Mouse (Mus musculus): ENCODE measurements around the gene Col6a6.

Col6a6 gene

DNA sequence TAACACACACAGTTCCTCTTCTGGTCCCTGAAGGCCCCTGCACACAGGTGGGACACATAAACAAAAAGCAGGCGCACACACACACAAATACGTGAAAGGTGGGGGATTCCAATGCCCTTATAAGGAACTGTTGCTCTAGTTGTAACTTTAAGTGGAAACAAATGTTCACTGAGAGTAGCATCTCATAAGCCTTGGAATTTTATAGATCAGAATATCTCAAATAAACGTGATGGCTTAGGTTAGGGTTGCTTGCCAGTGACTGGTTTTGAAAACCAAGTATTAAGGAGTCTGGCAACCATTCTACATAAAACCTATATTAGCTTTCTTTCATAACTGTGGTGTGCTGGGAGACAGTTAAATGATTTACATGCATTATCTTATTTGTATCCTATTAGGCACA lies 64.3 kb downstream of the Col6a6 start:
- ChIA-PET POLR2A (no interaction called here), CTCF (no interaction called here)

DNA sequence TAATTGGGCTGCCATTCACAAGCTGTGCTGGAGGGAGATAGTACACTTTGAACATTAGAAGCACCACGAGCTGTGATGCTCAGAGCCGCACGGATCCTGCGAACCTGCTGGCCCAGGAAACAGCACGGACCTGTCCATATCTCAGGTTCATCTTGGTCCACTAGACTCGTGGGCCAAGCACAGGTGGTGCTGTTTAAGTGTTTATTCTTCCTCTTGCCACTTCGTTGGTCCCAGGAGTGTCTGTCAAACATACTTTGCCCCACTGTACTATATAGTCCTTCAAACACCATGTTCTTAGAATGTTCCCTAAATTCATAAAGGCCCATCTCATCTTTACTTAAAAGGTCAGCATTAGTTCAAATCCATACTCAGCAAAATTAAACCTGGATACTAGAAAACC lies 65.7 kb downstream of the Col6a6 start:
- ChIA-PET CTCF (no interaction called here), POLR2A (no interaction called here)

DNA sequence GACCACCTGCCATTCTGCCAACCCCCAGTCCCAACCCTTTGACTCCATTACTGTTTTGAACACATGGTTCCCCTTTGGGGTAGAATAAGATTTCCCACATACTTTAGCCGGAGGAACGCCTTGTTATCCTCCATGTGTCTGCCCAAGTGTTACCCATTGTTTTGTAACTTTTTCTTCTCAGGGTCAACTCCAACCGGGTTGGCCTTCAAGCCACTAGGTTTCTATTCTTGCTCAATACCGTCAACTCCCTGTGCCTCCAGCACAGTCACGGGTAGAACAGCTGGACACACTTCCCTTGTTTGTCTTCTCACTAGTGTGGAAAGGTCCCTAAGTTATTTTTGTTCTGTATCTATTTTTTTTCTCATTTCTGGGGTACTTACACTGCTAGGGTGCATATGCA lies 69.1 kb downstream of the Col6a6 start:
- ChIA-PET POLR2A (no interaction called here), CTCF (no interaction called here)

DNA sequence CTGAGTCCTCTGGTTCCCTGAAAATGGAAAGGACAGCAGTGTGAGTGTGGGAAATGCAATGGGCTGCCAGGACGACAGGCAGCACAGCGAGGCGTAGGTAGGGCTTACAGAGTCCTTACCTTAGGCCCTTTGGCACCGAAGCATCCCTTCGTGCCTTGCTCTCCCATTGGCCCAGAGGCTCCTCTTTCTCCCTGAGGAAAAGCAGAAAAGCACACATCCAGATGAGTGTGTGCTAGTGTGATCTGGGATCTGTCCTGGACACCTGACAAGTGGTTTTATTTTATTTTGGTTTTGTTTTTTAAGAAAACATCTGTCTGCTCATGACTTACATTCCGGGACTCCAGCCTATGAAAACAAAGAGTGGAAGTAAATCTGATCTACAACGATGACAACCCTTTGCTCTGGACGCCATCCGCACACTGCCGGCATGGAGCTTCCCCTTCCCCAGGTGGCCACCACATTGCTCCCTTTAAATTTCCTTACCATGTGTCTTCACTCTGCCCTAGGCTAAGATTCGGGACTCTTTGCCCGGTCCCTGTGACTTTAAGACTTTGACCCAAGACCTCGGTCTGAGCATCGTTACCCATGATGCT lies 69.7 kb downstream of the Col6a6 start:
- CTCF ChIA-PET: no interaction called here

DNA sequence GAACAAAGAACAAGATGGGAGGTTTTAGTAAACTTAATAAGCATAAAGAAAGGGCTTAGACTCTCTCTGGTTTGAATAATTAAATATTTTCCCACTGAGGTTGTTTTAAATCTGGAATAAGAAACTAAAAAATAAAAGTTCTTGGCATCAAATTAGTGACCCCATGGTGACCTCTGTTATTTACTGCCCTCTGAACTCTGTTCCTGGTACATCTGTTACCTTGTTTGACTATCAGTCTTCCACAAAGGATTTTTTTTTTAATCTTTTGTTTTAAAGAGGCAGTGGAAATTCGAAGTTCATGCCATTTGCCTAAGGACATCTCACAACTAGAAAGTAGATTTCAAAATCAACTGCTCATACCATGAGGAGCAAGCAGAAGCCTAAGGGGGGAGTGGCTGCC lies 73.7 kb downstream of the Col6a6 start:
- POLR2A ChIA-PET: interaction anchor here in 1 of 4 experiments (0.7 kb wide), 2 partner anchors 9 to 99 kb away, joined by 3 to 4 read pairs; no protein-coding TSS in a partner anchor

More for the DNA sequence above, 69.7 kb downstream of the Col6a6 start:
- POLR2A ChIA-PET: no interaction called here

DNA sequence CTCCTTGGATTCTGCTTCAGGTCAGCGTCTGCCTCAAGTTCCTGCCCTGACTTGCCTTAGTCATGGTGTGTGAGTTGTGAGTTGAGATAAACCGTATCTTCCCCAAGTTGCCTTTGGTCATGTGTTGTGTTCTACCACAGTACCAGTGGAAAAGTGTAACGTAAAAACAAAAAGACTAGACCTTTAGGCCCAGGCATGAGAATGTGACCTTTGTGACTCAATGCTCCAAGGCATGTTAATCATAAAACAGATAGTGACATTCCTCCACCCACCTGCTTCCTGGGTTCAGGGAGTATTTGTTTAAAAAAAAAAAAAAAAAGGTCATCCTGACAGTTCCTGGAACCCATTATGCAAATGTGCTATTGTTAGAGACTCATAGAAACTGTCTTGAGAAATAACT lies 82.1 kb downstream of the Col6a6 start:
- CTCF ChIA-PET: no interaction called here

More for the DNA sequence above, 73.7 kb downstream of the Col6a6 start:
- CTCF ChIA-PET: interaction anchor here in 1 of 4 experiments (0.7 kb wide), 1 partner anchor 642 kb away, joined by 3 read pairs; no protein-coding TSS in a partner anchor

DNA sequence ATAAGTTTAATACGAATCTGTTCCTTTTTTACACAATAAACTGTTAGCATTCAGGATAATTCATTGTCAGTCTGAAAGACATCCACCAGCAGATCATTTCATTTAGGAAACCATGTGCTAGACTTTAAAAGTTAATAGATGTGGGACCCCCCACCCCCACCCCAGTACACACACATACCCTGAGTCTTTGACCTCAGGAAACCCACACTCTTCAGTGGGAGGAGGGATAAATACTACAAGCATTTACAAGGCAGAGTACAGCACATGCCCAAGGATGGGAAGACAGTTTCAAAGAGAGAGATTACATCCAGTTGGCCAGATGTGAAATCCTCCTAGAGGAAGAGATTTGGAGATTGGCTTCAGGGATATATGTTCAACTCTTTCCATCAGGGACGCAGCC lies 87.5 kb downstream of the Col6a6 start:
- ChIA-PET POLR2A (no interaction called here), CTCF (interaction anchor here in 1 of 4 experiments (0.6 kb wide), 1 partner anchor 401 kb away, joined by 10 read pairs; no protein-coding TSS in a partner anchor)

More for the DNA sequence above, 82.1 kb downstream of the Col6a6 start:
- POLR2A ChIA-PET: interaction anchor here in 1 of 4 experiments (0.5 kb wide), 1 partner anchor 154 kb away, joined by 5 read pairs; no protein-coding TSS in a partner anchor

DNA sequence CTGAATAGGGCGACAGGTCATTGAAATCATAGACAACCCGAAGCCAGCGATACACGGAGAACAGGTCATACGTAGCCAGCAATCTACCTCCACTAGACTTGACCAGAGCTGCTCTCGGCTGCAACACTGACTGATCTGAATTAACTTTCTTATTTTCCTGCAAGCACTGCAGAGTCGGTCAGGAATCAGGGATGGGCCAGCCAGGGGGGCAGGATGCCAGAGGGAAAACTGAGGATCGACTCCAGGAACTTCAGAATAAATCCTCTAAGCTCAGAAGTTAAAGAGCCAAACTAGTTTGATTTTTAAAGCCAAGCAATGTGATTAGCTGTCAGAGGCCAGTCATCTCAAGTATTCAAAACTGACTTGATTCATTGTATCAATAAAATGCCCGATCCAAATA lies 88.5 kb downstream of the Col6a6 start:
- CTCF ChIA-PET: no interaction called here
- POLR2A ChIA-PET: no interaction called here

DNA sequence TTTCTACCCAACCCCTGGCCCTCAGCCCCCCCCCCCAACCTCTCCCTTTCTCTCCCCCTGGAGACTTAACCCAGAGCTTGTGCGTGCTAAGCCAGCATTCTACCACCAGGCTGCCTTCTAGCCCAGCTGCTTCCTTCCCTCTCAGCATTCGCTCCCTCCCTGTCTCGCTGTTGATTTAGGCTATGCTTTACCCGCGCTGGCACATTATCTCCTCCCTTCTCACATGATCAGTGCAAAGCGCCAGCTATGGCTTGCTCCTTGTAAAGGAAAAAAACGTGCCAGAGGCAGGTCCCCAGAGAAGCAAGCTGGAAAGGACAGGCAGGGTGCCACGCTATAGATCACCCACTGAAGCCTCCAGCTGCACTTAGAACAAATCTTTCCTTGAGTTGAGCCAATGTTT lies 90.5 kb downstream of the Col6a6 start:
- ChIA-PET CTCF (interaction anchor here in 2 of 4 experiments (0.6 kb wide), 2 partner anchors 14 to 771 kb away, joined by 5 to 6 read pairs; no protein-coding TSS in a partner anchor), POLR2A (no interaction called here)

DNA sequence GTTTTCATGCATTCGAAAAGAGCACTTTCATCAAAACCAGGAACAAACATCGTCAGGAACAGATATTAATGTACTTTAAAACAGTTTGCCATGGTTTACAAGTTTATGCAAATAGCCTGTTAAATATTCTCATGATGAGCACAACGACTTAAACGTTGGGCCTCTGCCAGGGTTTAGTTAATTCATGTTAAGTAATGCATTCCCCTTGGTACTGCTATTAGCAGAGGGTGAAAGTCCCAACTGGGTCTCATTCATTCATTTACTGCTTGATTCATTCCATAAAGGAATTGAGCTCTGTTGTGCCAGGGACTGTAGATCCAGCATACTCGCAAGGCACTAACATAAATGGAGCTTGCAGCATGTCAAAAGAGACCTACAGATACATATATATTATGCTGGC lies 92.8 kb downstream of the Col6a6 start:
- CTCF ChIA-PET: interaction anchor here in 1 of 4 experiments (0.6 to 0.9 kb wide), 2 partner anchors 41 to 1261 kb away, joined by 3 read pairs; no protein-coding TSS in a partner anchor
- POLR2A ChIA-PET: interaction anchor here in 1 of 4 experiments (0.6 kb wide), 1 partner anchor 232 kb away, joined by 3 read pairs; no protein-coding TSS in a partner anchor

DNA sequence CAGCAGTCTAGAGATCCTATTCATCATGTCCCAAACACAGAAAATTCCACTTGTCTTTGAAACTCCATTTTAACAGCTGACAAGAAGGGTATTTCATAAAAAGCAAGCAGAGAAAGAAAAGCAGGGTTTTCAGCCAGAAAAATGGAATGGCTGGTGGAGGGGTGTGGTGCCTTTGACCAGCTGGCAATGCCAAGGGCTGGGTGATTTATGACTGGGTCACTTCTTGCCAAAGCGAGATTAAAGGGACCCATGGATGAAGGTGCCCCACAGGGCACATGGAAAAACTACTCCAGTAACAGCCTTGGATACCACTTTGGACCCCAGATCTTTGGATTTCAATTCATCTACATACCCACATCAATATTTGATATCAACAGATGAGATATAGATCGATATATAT lies 93.3 kb downstream of the Col6a6 start:
- CTCF ChIA-PET: no interaction called here
- POLR2A ChIA-PET: no interaction called here

DNA sequence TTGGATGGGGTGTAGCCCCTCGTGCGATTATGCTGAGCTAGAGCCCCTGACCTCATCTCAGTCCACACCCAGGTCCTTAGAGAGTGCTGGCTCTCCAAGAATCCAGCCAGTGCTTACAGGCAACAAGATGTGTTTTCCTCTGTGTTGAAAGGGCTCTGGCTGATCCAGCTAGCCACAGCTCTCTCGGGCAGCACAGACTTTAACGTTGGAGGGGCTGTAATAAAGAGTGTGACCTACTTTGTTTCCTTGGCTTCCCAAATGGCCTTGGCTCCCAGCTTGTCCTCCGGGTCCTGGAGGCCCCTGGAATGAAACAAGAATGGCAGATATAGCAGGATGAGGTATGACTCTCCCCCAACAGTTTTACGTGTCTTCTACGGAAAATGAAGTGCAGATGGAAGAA lies 96.0 kb downstream of the Col6a6 start:
- ChIA-PET CTCF (no interaction called here), POLR2A (interaction anchor here in 1 of 4 experiments (0.5 kb wide), 1 partner anchor 92 kb away, joined by 5 read pairs; no protein-coding TSS in a partner anchor)

DNA sequence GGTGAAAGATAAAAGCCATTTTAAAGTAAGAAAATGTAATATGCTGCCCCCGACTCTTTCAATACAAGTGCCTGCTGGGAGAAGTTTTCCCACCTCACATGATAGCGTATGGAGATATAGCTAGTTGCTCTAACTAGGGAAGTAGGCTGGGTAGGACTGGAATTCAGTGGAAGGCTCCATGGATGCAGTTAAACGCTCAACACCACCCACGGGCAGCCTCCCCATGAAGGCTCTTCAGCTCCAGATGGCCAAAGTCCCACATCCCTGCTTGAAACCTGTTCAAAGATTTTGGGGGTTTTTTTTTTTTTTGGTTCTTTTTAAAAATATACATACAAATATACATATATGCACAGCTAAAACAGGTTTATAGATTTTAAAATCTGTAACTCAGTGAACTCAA lies 107.5 kb downstream of the Col6a6 start:
- ChIA-PET POLR2A (no interaction called here), CTCF (interaction anchor here in 1 of 4 experiments (0.6 kb wide), 1 partner anchor 1926 kb away, joined by 4 read pairs; no protein-coding TSS in a partner anchor)

DNA sequence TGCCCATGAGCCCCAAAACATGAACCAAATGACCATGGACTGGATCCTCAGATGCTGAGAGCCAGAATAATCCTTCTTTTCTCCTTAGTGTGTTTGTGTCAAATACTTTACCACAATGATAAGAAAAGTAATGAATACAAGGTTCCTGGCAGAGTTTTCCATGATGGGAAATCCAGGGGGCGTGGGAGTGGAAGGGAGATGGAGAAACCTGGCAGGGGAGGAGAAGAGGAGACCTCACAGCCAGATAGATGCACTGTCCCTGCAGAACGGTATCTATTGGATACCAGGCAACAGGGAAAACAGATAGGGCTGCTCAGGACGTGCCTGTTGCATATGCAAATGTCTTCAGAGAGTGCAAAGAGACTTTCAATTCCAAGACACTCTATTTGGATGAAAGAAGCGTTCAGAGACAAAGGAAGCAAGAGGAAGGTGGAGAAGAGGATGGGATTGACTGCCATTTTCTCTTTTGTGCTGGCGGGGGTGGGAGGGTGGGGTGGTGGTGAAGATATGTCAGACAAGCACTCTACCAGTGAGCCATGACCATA lies 108.0 kb downstream of the Col6a6 start:
- POLR2A ChIA-PET: no interaction called here
- CTCF ChIA-PET: interaction anchor here in 1 of 4 experiments (0.6 kb wide), 1 partner anchor 1927 kb away, joined by 4 read pairs; no protein-coding TSS in a partner anchor

DNA sequence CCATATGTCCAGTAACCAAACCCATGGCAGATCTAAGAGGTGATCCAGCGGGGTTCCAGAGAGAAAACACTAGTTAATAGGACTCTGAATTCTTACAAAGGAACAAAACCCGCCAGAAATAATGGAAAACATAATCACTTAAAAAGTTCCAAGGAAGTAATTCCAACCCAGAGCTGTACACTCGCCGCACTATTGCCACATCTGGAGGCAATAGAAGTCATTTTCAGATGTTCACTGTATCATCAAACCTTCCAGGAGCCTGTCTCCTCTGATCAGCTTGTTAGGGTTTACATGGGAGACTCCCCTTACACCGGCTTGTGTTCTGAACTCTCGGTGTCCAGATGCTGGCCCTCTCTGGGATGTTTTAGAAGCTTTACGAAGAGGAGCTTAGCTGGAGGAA lies 108.6 kb downstream of the Col6a6 start:
- POLR2A ChIA-PET: interaction anchor here in 1 of 4 experiments (0.6 kb wide), 1 partner anchor 126 kb away, joined by 4 read pairs; no protein-coding TSS in a partner anchor
- CTCF ChIA-PET: no interaction called here

DNA sequence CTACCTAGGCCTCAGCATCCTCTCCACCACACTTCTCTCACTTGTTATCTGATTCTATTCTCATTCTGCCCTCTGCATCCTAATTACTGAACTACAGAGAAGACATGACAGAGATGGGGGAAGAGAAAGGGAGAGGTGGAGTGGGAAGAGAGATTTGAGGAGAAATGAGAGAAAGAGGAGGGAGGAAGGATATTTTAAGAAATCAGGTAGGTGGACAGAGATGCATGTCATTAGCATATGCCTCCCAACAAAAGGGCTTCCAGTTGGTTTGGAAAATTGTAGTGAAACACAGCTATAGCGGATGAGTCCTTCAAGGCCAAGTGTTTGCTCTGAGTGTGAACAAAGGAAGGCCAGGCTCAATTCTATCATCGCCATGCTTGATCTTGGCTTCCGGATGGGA lies 115.9 kb downstream of the Col6a6 start:
- ChIA-PET POLR2A (no interaction called here), CTCF (no interaction called here)

DNA sequence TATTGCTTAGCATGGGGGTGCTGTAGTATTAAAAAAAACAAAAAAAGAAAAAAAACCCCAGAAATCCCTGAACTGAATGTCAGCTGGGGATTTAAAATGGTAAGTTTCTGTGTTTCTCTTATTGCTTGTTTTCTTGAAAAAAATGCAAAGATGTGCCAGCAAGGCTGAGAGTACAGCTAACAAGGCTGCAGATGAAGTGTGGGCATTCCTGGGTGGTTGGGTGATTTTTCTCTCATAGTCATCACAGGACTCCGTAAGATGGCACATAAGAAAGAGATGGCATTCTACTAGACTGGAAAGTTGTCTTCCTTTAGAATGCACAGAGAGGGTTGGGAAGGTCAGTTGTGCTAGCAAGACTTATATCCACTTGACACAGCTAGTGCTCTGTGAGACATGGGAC lies 122.9 kb downstream of the Col6a6 start:
- CTCF ChIA-PET: interaction anchor here in 1 of 4 experiments (0.6 kb wide), 1 partner anchor 159 kb away, joined by 3 read pairs; no protein-coding TSS in a partner anchor
- POLR2A ChIA-PET: no interaction called here

DNA sequence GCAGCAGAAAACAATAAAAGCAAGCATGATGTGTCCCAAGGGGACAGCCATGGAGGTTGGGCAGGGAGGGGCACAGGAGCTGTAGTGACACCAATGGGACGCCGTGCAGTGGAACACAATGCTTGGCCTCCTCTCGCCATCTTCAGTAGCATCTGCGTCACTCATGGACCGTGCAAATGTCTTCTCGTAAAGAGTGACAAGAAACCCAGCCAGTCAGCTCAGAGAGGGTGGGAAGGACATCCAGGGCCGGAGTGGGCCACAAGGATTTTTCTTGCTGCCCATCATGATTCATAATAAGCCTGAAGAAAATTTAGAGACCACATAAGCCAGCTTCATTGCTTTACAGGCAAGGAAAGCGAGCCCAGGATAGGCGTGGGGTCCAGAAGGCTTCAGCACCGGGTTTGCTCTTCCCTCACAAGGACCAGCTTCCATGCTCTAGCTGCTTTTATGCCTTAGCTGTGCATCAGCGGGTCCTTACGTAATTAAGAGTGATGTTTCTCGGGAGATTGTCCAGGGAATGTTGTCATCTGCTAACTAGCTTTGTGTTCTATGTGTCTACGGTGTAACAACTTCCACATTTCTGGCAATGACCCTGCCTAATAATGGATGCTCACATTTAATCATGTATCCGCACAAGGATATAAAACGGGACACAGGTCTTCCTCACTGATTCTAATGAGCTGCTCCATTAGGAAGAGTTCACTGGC lies 123.6 kb downstream of the Col6a6 start:
- CTCF ChIA-PET: interaction anchor here in 1 of 4 experiments (0.6 kb wide), 1 partner anchor 160 kb away, joined by 3 read pairs; no protein-coding TSS in a partner anchor
- POLR2A ChIA-PET: no interaction called here

DNA sequence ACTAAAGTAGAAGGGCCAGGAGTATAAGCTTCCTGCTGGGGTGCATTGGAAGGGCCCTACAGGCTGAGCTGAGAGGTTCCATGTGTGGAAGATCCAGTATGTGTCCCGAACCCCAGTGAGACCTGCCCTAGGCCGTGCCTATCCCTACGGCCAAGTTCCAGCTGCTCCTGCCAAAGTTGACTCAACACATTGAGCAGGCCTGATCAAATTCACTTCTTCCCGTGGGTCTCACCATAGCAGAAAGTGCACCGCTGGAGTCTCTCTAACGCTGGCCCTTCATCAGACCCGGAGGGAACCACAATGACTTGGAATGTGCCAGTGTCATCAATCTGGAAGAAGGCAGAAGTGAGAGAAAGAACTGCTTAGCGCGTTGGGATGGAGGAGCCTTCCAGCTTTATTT lies 126.0 kb downstream of the Col6a6 start:
- ChIA-PET CTCF (interaction anchor here in 2 of 4 experiments (0.7 to 1.5 kb wide), 3 partner anchors 8 to 282 kb away, joined by 3 to 4 read pairs (median 4); no protein-coding TSS in a partner anchor), POLR2A (no interaction called here)

DNA sequence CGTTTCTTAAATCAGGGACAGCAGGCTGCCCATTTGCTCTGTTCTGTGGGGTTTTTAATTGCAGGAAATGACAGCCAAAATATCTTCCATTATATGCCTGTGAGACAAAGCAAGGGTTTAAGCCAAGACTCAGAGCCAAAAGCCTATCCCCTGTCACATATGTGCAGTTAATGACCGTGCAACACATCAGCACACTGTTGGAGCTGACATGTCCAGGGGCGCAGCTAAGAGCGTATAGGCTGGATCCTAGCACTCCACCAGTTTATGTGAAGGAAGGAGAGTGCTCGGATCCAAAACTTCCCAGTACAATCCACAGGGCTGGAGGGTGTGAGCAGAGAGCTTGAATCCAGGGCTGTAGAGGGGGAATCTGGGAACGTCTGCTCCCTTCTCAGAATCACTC lies 127.3 kb downstream of the Col6a6 start:
- CTCF ChIA-PET: no interaction called here
- POLR2A ChIA-PET: no interaction called here

Data from embryonic stem cell, embryonic (primary cell).